Mouse (Mus musculus): ENCODE results near the gene Ccdc33.

The Ccdc33 gene

GRCm38 (mm10) chr9:58118671-58119070 lies at the start of gene Ccdc33:
Ccdc33 (minus strand) TSS chr9:58118823.
- DNase-seq (ENCODE audit: extremely low spot score, low spot score), result no peak

GRCm38 (mm10) chr9:58165779-58166178 lies 47.2 kb upstream of the Ccdc33 start:
- no peak for DNase-seq (ENCODE audit: extremely low spot score, low spot score)

DNA sequence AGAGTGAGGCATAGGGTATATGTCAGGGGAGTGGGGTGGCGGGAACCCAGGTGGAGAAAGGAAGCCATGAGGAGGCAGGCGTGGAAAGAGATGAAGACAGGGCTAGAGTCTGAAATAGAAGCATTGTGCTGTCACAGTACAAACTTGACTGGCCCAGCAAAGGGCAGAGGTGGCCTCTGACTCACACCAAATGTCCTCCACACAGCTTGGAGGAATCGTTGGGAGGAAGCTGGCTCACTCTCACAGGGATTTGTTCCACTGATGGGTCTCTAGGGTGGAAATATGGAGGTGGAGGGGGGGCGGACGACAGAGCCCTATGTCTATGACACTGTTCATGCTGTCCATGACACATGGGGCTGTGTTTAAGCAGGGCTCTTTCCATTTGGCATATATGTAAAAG lies 44.5 kb upstream of the Ccdc33 start:
- no peak for DNase-seq (ENCODE audit: extremely low spot score, low spot score)

DNA sequence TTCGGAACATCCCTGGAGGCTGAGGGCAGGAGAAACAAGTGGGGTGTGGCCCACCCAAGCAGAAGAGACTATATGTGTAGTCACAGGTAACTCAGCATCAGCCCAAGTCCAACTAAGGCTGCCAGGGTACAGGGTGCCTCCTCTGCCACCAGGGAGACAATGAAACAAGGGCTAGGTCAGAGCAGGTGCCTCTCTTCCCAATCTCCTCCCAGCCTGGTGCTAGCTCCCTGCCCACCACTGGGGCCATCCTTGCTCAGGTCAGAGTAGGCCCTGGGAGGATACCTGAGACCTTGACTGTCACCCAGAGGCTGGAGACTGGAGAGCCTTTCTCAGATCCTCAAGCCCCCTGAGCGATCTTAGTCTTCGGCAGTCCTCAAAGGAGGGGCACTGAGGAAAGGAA lies 43.5 kb upstream of the Ccdc33 start:
- no peak for DNase-seq (ENCODE audit: extremely low spot score, low spot score)

DNA sequence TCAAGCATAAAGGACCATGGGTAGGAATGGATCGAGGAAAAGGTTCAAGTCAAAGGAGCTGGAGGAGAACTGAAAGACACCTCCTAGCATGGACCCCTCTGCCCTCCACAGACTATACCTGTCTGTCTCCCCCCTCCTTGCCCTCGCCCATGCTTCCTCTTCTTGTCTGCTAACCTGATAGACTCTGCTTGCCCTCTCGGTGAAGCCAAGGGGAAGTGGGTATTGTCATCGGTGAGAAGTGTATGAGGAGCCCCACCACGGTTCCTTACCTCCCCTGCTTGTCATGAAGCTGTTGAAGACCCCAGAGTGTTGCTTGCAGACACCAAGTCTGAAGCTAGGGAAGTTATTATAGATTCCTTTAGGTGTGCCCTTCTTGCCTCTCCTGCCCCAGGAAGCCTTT lies 41.7 kb upstream of the Ccdc33 start:
- DNase-seq (ENCODE audit: extremely low spot score, low spot score), result no peak

DNA sequence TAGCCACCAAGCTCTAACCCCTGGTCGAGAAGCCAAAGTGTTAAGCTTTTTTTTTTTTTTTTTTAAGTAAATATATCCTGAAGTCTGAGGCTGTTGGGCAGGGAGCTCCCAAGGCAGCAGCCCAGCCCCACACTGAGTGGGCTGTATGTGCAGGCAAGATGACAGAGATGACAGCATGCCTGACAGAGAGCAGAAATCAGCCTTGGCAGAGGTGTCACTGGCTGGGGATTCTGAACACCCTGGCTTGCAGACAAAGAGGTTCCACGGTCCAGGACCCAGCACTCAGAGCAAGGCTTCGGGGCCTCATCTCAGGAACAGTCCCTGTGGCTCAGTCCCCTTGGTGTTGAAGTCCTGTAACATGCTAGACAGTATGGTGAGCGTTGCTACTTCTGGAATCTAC lies 41.2 kb upstream of the Ccdc33 start:
- DNase-seq (ENCODE audit: extremely low spot score, low spot score), result peak; percentile 15

GRCm38 (mm10) chr9:58158541-58159311 lies 40.1 kb upstream of the Ccdc33 start:
- peak; percentile 60 for DNase-seq (ENCODE audit: extremely low spot score, low spot score)

GRCm38 (mm10) chr9:58157838-58158237 lies 39.2 kb upstream of the Ccdc33 start:
- peak; percentile 16 for DNase-seq (ENCODE audit: extremely low spot score, low spot score)

DNA sequence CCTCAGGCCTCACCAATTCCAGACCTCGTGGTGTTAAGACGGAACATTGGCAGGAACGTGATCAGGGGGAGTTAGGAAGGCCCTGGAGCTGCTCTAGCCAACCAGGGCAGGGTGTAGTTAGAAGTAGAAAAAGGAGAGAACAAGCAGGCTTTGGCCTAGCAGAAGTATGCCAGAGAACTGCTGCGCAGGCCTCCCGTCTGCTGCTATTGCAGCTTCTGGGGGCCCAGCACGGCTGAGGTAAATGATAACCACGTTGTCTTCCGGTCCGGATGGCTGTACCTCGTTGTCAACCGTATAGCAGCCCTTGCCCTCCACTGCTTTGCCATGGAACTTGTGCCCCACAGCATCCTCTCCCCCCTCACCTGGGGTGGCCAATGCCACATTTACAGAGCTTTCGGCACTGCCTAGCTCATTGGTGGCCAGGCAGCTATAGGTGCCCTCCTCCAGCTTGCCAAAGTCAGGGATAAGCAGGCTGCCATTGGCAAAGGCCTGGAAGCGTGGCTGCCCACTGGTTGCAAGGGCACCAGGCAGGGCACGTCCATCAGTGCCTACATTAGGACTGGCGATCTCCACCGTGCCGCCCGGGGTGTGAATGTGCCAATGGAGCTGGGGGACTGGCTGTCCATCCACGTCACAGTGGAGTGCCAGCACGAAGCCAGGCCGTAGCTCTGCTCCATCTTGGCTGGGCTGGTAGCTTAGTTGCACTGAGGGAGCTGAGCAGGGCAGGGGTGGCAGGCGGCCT lies 38.4 kb upstream of the Ccdc33 start:
- no peak for DNase-seq (ENCODE audit: extremely low spot score, low spot score)

DNA sequence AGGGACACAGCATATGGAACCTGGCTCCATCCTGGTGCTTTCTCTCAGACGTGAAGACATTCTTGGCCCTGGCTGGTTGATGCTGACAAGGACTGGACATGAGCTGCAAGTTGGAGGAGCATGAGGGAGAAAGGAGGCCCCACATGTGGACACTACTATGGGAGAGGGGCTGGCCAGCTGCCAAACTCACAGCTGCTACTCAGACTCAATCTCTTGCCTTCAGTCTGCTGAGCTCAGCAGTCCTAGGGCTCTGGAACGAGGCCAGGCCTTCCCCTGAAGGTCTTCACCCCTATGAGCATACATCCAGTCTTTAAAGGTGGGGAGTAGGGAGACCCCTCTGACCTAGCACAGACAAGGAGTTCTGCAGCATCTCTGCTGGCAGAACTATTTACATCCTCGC lies 36.7 kb upstream of the Ccdc33 start:
- DNase-seq (ENCODE audit: extremely low spot score, low spot score), result no peak

DNA sequence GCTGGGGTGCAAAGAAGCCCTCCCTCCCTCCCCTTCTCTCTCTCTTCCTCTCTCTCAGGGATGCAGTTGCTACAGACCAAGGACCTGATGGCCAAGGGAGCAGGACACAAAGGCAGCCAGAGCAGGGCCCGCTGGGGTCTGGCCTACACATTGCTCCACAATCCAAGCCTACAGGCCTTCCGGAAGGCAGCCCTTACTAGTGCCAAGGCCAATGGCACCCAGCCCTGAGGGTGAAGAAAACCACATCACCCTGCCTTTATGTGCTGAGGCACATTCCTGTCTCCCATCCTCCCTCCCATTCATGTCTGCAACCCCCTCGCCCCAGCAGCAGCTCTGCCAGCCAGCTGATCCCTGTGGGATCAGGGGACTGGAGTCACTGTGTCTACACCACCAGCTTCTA lies 34.5 kb upstream of the Ccdc33 start:
- DNase-seq (ENCODE audit: extremely low spot score, low spot score), result no peak

- DNase-seq (ENCODE audit: extremely low spot score, low spot score), result no peak
Observed at GRCm38 (mm10) chr9:58150733-58151361, 32.2 kb upstream of the Ccdc33 start.

DNA sequence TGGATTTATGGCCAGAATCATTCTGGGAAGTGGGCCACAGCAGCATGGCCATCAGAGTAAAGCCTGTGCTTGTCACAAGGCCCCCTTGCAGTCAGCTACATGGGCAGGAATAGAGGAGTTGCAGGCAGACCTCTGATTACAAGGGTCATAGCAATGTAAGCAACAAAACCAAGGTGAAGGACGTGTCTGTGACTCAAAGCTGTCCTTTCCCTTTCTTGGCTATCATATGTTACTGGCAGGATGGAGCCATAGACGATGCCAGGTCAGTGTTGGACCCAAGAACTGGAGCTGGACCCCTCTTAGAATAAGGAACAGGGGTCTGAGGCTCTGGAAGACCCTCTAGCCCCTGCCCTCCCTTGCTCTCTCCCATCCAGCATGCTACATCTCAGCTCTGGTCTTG lies 30.2 kb upstream of the Ccdc33 start:
- no peak for DNase-seq (ENCODE audit: extremely low spot score, low spot score)

- DNase-seq (ENCODE audit: extremely low spot score, low spot score), result no peak
Observed at GRCm38 (mm10) chr9:58145417-58145816, 26.8 kb upstream of the Ccdc33 start.

- DNase-seq (ENCODE audit: extremely low spot score, low spot score), result no peak
Observed at GRCm38 (mm10) chr9:58144664-58145063, 26.0 kb upstream of the Ccdc33 start.

DNA sequence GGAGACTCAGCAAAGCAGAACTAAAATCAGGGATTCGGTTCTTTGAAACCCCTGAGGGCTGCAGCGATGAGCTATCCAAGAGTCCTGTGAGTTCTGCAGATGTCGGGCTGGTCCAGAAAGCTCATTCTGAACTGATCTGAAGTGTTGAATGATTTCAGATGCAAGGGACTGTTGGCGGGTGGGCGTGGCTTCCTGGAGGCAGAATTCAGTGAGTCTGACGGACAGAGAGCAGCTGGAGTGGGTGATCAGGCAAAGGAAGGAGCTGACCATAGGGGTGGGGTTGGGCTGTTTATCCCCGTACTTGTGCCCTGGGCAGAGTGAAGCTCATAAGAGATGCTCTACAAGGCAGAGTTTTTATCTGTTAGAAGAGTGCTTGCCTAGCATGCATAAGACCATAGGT lies 24.8 kb upstream of the Ccdc33 start:
- no peak for DNase-seq (ENCODE audit: extremely low spot score, low spot score)

- DNase-seq (ENCODE audit: extremely low spot score, low spot score), result no peak
Observed at GRCm38 (mm10) chr9:58139947-58140346, 21.3 kb upstream of the Ccdc33 start.

DNA sequence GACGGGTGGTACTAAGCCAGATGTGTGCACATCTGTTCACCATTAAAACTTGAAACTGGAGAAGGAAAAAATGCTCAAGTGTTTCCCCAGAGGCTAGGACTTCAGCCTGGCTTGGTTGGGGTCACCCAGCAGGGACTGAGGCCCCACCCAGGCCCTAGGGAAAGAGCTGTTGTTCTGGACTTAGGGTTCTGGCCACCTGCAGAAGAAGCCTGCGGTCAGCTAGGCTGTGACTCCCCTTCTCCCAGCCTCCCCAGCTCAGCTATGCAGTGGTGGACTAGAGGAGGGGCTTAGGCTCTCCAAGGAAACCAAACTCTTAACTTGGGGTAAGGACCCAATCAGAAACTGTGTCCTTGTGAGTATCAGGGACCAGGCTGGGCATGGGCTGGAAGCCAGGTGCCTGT lies 17.3 kb upstream of the Ccdc33 start:
- no peak for DNase-seq (ENCODE audit: extremely low spot score, low spot score)

- peak; percentile 49 for DNase-seq (ENCODE audit: extremely low spot score, low spot score)
Observed at GRCm38 (mm10) chr9:58134906-58135305, 16.3 kb upstream of the Ccdc33 start.

DNA sequence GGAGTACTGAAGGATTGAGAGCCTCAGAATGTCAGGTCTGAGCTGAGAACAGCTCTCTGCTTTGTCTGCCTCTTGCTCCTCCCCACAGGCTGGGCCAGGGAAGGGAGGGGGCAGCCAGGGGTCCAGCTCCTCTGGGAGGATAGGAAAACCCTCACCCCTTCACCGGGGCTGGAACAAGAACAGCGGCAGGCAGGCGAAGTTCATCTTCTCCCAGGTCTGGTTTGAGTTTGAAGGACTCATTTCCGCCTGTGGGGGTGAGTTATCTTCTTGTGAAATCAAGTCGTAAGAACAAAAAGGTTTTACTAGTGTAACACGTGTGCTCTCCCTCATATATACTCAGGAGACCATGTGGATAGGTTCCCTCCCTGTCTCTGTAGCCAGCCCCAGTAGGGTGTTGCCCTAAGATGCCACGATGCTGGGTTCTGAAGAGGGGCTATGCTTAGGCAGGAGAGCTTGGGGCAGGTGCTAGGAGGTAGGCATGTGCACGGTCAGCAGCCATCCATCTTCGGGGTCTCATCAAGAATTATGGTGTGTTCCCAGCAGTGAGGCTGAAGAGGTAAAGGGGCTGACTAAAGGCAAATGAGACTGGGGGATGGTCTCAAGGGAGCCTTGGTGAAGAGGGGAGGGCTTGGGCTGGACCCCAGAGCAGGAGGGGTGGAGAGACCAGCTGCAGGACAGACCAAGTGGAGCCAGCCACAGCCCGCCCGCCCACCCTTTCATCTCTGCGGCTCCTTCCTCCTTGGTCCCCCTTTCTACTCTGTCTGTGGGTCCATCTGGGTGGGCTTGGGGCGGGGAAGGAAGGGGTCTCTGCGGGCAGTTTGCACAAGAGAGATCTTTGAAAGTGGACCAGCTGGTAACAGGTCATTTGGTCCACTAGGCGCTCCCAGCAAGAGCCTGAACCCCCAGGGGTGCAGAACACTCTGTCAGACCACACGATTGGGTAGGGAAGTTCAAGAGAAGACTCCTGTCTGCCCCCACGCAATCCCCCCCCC lies 15.6 kb upstream of the Ccdc33 start:
- peak; percentile 67 for DNase-seq (ENCODE audit: extremely low spot score, low spot score)

- DNase-seq (ENCODE audit: extremely low spot score, low spot score), result no peak
Observed at GRCm38 (mm10) chr9:58131735-58132134, 13.1 kb upstream of the Ccdc33 start.

Data from neural tube, embryonic 10.5 days (tissue).